Mouse (Mus musculus) CD4-positive, CD25-positive, alpha-beta regulatory T cell, adult 4 months (primary cell): ENCODE measurements around the gene Lrrn1. TPM values are rescaled to one million over a fixed set of nuclear protein-coding genes. Genes with fewer than 3 reads are reported as not detected.

Experiments
- ATAC-seq: one replicate; pipeline ENCODE4 v1.8.0; 2017
- polyA plus RNA-seq, 2 experiments: library from polyadenylated mRNA; unstranded; fragments of 100-300 nt; shearing (Covaris generic); gene quantifications; one replicate each; pipeline ENCODE4 v1.2.1; 2017

The Lrrn1 gene
- polyA plus RNA-seq, 2 experiments from 2014 or later = not detected

DNA sequence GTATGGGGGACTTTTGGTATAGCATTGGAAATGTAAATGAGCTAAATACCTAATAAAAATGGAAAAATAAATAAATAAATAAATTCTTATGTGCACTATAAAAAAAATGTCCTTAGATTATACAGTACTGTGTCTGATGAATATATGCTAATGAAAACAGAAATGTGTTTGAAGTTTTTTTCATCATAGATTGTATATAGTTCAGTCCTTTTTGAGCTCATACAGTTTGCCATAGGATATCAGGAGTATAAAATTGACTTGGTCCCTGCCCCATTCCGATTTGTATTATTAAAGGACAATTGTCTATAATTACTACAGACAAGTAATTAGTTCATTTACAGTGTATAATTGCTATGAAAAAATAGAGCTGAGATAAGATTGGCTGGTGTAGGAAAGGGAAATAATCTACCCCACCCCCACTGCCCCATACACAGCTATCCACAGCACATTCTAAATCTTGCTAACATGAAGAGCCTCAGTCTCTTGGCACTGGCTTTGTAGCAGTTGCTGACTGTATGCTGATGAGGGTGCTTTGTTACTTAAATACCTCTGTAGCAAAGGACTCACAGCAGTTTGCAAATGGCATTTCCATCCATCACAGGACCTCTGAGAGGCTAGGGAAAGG is 54.3 kb downstream of the Lrrn1 start:
- ATAC-seq = no peak

DNA sequence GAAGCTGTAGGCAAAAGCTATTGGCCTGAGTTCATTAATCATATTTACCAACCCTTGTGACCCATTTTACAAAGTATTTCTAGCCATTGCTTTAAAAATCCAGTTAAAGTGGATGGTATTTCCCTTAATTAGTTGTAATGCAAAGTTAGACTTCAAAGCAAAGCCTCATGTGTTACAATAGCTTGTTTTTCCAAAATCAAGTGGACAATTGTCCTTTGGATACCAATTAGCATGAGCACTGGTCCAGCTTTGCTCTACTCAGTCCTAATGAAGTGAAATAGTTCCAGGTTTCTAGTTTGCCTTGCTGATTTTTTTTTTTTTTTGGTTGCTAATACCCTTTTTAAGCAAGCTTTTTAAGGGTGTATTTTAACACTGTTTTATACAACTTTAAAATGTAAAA is 75.6 kb downstream of the Lrrn1 start:
- no peak for ATAC-seq

DNA sequence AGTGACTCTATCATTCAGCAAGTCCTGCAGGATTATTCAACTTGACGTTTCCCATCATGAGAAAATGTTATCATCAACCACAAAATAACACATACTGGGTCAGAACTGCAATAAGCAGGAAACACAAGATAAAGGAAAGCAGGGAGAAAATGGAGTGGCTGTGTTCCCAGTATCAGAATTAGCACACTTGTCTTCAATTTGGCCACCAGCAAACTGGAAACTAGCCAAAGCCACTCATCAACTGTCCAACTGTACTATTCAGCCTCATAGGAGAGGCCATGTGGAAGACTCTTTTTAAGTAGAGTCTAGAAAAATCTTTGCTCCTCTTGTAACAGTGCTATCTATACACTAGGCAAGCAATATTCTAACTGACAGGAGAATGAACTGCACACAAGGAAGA is 84.7 kb downstream of the Lrrn1 start:
- ATAC-seq = no peak
